24 mouse cellular contexts compared by ENCODE assay signal in the genomic region with DNA sequence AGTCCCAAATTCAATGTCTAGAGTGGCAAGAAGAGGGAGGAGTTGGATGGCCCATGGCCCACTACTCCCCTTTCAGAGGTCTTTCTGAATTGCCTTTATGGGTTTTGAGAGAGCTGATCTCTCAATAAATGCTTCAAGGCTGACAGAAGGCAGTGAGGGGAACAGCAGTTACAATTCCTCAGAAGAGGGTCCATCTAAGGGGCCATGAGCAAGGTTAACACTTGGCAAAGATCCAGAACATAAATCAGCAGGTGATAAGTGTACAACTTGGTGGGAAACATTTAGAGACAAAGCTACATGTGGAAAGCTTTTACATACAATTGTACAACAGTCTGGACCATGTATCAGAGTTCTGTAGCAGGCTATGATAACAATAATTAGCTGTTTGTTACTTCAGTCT.
"Had no signal": no experiment of that assay in that cellular context is flagged by ENCODE, and none has a peak within 500 bp of the region (broad histone marks: within the 10 kb centered on the region; RNA-seq: fewer than 3 reads in every experiment).

No protein-coding gene starts in this region.

- H3K9ac ChIP-seq: heart, embryonic 15.5 days; hindbrain, embryonic 13.5 days; hindbrain, embryonic 15.5 days; kidney, embryonic 15.5 days; limb, embryonic 13.5 days; limb, embryonic 15.5 days; liver, embryonic 12.5 days; liver, embryonic 14.5 days had no signal

- ATAC-seq: hindbrain, postnatal 0 days; intestine, embryonic 16.5 days; liver, embryonic 12.5 days had no signal

- H3K27me3 ChIP-seq: heart, embryonic 15.5 days; hindbrain, embryonic 13.5 days; hindbrain, embryonic 15.5 days; kidney, embryonic 15.5 days; limb, embryonic 13.5 days; limb, embryonic 15.5 days; liver, embryonic 12.5 days had no signal

- H3K4me2 ChIP-seq: heart, embryonic 11.5 days; heart, embryonic 15.5 days; hindbrain, embryonic 13.5 days; hindbrain, embryonic 15.5 days; kidney, embryonic 15.5 days; limb, embryonic 13.5 days; limb, embryonic 15.5 days; liver, embryonic 12.5 days had no signal

- H3K27ac ChIP-seq: heart, adult 2 months; heart, embryonic 15.5 days; hindbrain, embryonic 13.5 days; hindbrain, embryonic 15.5 days; hindbrain, postnatal 0 days; kidney, embryonic 15.5 days; kidney, postnatal 0 days; limb, embryonic 13.5 days; limb, embryonic 15.5 days; liver, embryonic 12.5 days; liver, embryonic 14.5 days had no signal

- H3K4me3 ChIP-seq: heart, adult 2 months; heart, embryonic 15.5 days; hindbrain, embryonic 13.5 days; hindbrain, embryonic 15.5 days; kidney, embryonic 15.5 days; limb, embryonic 13.5 days; limb, embryonic 15.5 days; liver, embryonic 12.5 days had no signal

- H3K36me3 ChIP-seq: heart, embryonic 15.5 days; limb, embryonic 13.5 days; limb, embryonic 15.5 days; liver, embryonic 12.5 days had no signal

- DNase-seq: gastrocnemius, postnatal 14 days; gastrocnemius, postnatal 36 days; heart, adult 2 months; heart, postnatal 14 days; heart, postnatal 36 days; kidney, adult 11 months; kidney, adult 8-10 months; kidney, postnatal 14 days; kidney, postnatal 36 days; layer of hippocampus, adult 9-11 months; layer of hippocampus, postnatal 36 days; left cerebral cortex, postnatal 4 days had no signal

- H3K9me3 ChIP-seq: heart, embryonic 15.5 days; hindbrain, embryonic 13.5 days; hindbrain, embryonic 15.5 days; kidney, embryonic 15.5 days; limb, embryonic 13.5 days; limb, embryonic 15.5 days; liver, embryonic 12.5 days had no signal

- H3K4me1 ChIP-seq: limb, embryonic 15.5 days; liver, embryonic 12.5 days had no signal
